Mouse (Mus musculus) limb, embryonic 11.5 days (tissue): ENCODE results near the gene Cdh13. TPM values are rescaled to one million over a fixed set of nuclear protein-coding genes. Genes with fewer than 3 reads are reported as not detected.
"Not testable (repeated sequence)": the region's sequence is repeated elsewhere in the genome, so short reads cannot be mapped to it uniquely, and the experiment has no call there.

ENCODE experiments used
- ATAC-seq: fragments of 200-750 bp; cut with Nextera tagmentation; 2 replicates; pipeline ENCODE4 v1.8.0; 2017; ENCODE audit warnings: low read depth; ENCODE audit not compliant: insufficient number of reproducible peaks, low FRiP score, low TSS enrichment
- DNase-seq: peaks from one replicate; pipeline ENCODE4 v3.0.0-alpha.2; 2015; ENCODE audit warnings: low spot score
- H3K27ac ChIP-seq: fragments of 300-500 bp; sonication (generic); replicated peaks from 2 replicates; pipeline ENCODE4 v1.5.1; 2014; ENCODE audit warnings: low read depth, mild to moderate bottlenecking, low read length
- H3K27me3 ChIP-seq: fragments of 300-500 bp; sonication (generic); 2 replicates; pipeline ENCODE4 v1.6.1; 2014; ENCODE audit warnings: mild to moderate bottlenecking, low read length, mixed read lengths; ENCODE audit not compliant: control insufficient read depth, insufficient read depth
- H3K36me3 ChIP-seq: fragments of 300-500 bp; sonication (generic); 2 replicates; pipeline ENCODE4 v1.6.1; 2014; ENCODE audit warnings: mild to moderate bottlenecking, low read length, moderate library complexity, mixed read lengths; ENCODE audit not compliant: control insufficient read depth, insufficient read depth
- H3K4me1 ChIP-seq: fragments of 300-500 bp; sonication (generic); 2 replicates; pipeline ENCODE4 v1.6.1; 2014; ENCODE audit warnings: low read length, mixed read lengths; ENCODE audit not compliant: control insufficient read depth, insufficient read depth
- H3K4me2 ChIP-seq: fragments of 300-500 bp; sonication (generic); 2 replicates; pipeline ENCODE4 v1.6.1; 2014; ENCODE audit warnings: low read depth, mild to moderate bottlenecking, moderate library complexity; ENCODE audit not compliant: severe bottlenecking
- H3K4me3 ChIP-seq: fragments of 300-500 bp; sonication (generic); 2 replicates; pipeline ENCODE4 v1.5.1; 2014; ENCODE audit warnings: low read depth, low read length
- H3K9ac ChIP-seq: fragments of 300-500 bp; sonication (generic); 2 replicates; pipeline ENCODE4 v1.6.1; 2014; ENCODE audit warnings: mild to moderate bottlenecking, low read length
- H3K9me3 ChIP-seq: fragments of 300-500 bp; sonication (generic); 2 replicates; pipeline ENCODE4 v1.6.1; 2016; ENCODE audit warnings: low read length; ENCODE audit not compliant: control insufficient read depth
- WGBS: fragments of 180-500 bp; shearing (Covaris S2); extraction: QIAGEN DNeasy Blood & Tissue Kit; methylation state at CpG from one replicate; pipeline ENCODE4 v1.1.7; 2014; 5-methylcytosine and 5-hydroxymethylcytosine counted together
- polyA plus RNA-seq: library from polyadenylated mRNA; unstranded; fragments of >200 nt; fragmentation: Nextera tagmentation; extraction: Ambion mirVana; gene quantifications from 2 replicates; pipeline ENCODE4 v1.2.1, GENCODE M21; 2014

Cdh13 gene
- polyA plus RNA-seq, 1 experiment from 2014 or later: 4.9 TPM

- Histone ChIP-seq H3K27ac (no peak overlapping the region), H3K4me2 (no peak overlapping the region), H3K9ac (no peak overlapping the region), H3K36me3 (no peaks in the 10 kb centered on the region), H3K4me1 (no peaks in the 10 kb centered on the region), H3K9me3 (no peaks in the 10 kb centered on the region), H3K4me3 (no peak overlapping the region), H3K27me3 (no peaks in the 10 kb centered on the region)
- DNase-seq: no peak
- ATAC-seq: no peak
- WGBS: 90% methylated on average over 7 of the region's 7 CpGs
These were observed 470.6 kb downstream of the Cdh13 start for GRCm38 (mm10) chr8:118754119-118754518.

GRCm38 (mm10) chr8:118777507-118777906 is 494.0 kb downstream of the Cdh13 start:
- not testable (repeated sequence) for ATAC-seq, H3K4me1 ChIP-seq, H3K36me3 ChIP-seq, H3K4me3 ChIP-seq, DNase-seq, H3K27ac ChIP-seq, H3K9ac ChIP-seq, H3K4me2 ChIP-seq, H3K27me3 ChIP-seq, H3K9me3 ChIP-seq
- 91% methylated on average over 6 of the region's 6 CpGs for WGBS

GRCm38 (mm10) chr8:118778374-118778773 is 494.8 kb downstream of the Cdh13 start:
- DNase-seq (no peak), ATAC-seq (no peak)
- H3K9ac ChIP-seq: no peak overlapping the region
- no peaks in the 10 kb centered on the region for H3K27me3 ChIP-seq
- no peak overlapping the region for H3K4me3 ChIP-seq
- no peaks in the 10 kb centered on the region for H3K9me3 ChIP-seq
- H3K4me2 ChIP-seq: no peak overlapping the region
- H3K36me3 ChIP-seq: no peaks in the 10 kb centered on the region
- no peak overlapping the region for H3K27ac ChIP-seq
- 78% methylated on average over 1 of the region's 1 CpGs for WGBS
- H3K4me1 ChIP-seq: no peaks in the 10 kb centered on the region

- ATAC-seq (no peak), DNase-seq (no peak)
- no peaks in the 10 kb centered on the region for H3K36me3 ChIP-seq
- no peak overlapping the region for H3K4me3 ChIP-seq
- no peaks in the 10 kb centered on the region for H3K27me3 ChIP-seq
- WGBS: 91% methylated on average over 13 of the region's 13 CpGs
- H3K9me3 ChIP-seq: no peaks in the 10 kb centered on the region
- H3K9ac ChIP-seq: no peak overlapping the region
- H3K4me1 ChIP-seq: no peaks in the 10 kb centered on the region
- no peak overlapping the region for H3K27ac ChIP-seq
- no peak overlapping the region for H3K4me2 ChIP-seq
These were observed 502.1 kb downstream of the Cdh13 start for GRCm38 (mm10) chr8:118785646-118786045.

GRCm38 (mm10) chr8:118789649-118790048 is 506.1 kb downstream of the Cdh13 start:
- Histone ChIP-seq H3K4me3 (no peak overlapping the region), H3K36me3 (no peaks in the 10 kb centered on the region), H3K4me1 (no peaks in the 10 kb centered on the region), H3K9ac (no peak overlapping the region), H3K4me2 (no peak overlapping the region), H3K27ac (no peak overlapping the region), H3K27me3 (no peaks in the 10 kb centered on the region), H3K9me3 (no peaks in the 10 kb centered on the region)
- DNase-seq (no peak), ATAC-seq (no peak)
- WGBS: 86% methylated on average over 7 of the region's 7 CpGs

GRCm38 (mm10) chr8:118794886-118795285 is 511.4 kb downstream of the Cdh13 start:
- no peak for DNase-seq
- Histone ChIP-seq H3K4me3 (no peak overlapping the region), H3K4me2 (no peak overlapping the region), H3K27me3 (no peaks in the 10 kb centered on the region), H3K9me3 (no peaks in the 10 kb centered on the region), H3K9ac (no peak overlapping the region), H3K27ac (no peak overlapping the region), H3K36me3 (no peaks in the 10 kb centered on the region), H3K4me1 (no peaks in the 10 kb centered on the region)
- ATAC-seq: no peak
- WGBS: 80% methylated on average over 9 of the region's 9 CpGs

GRCm38 (mm10) chr8:118796491-118796890 is 513.0 kb downstream of the Cdh13 start:
- DNase-seq: no peak
- Histone ChIP-seq H3K9ac (no peak overlapping the region), H3K9me3 (peaks cover 4% of the 10 kb centered on the region; the same call in 1 of the 2 replicates), H3K27ac (no peak overlapping the region), H3K4me3 (no peak overlapping the region), H3K36me3 (no peaks in the 10 kb centered on the region), H3K4me2 (no peak overlapping the region), H3K4me1 (no peaks in the 10 kb centered on the region), H3K27me3 (no peaks in the 10 kb centered on the region)
- no peak for ATAC-seq
- 52% methylated on average over 7 of the region's 7 CpGs for WGBS

- ATAC-seq: no peak
- Histone ChIP-seq H3K9me3 (peaks cover 4% of the 10 kb centered on the region; the same call in 1 of the 2 replicates), H3K9ac (no peak overlapping the region), H3K27me3 (no peaks in the 10 kb centered on the region), H3K27ac (no peak overlapping the region), H3K4me3 (no peak overlapping the region), H3K4me1 (no peaks in the 10 kb centered on the region), H3K36me3 (no peaks in the 10 kb centered on the region), H3K4me2 (no peak overlapping the region)
- 83% methylated on average over 3 of the region's 3 CpGs for WGBS
- no peak for DNase-seq
These were observed 513.6 kb downstream of the Cdh13 start for GRCm38 (mm10) chr8:118797127-118797526.

GRCm38 (mm10) chr8:118803168-118803567 is 519.6 kb downstream of the Cdh13 start:
- Histone ChIP-seq H3K4me3 (no peak overlapping the region), H3K36me3 (no peaks in the 10 kb centered on the region), H3K27ac (no peak overlapping the region), H3K9ac (no peak overlapping the region), H3K27me3 (no peaks in the 10 kb centered on the region), H3K4me1 (no peaks in the 10 kb centered on the region), H3K4me2 (no peak overlapping the region), H3K9me3 (peaks cover 4% of the 10 kb centered on the region; the same call in 1 of the 2 replicates)
- DNase-seq (no peak), ATAC-seq (no peak)
- WGBS: 87% methylated on average over 4 of the region's 4 CpGs
